Mouse (Mus musculus) embryonic fibroblast, embryonic 13.5 days (primary cell): ENCODE measurements at regions not wholly inside any gene's neighbourhood (a gene's known extent, or its start where the extent isn't known, plus 50 kb on each side); places are given as distances from the start of the nearest gene placed in this dataset.

ENCODE experiments used
- CTCF ChIP-seq: IDR thresholded peaks from 2 replicates; pipeline ENCODE4 v1.5.1; 2011; ENCODE audit warnings: mild to moderate bottlenecking, control low read depth, low read length, moderate library complexity, borderline replicate concordance; ENCODE audit not compliant: insufficient read depth
- POLR2A ChIP-seq: IDR thresholded peaks from 2 replicates; pipeline ENCODE4 v1.6.1; 2011; ENCODE audit warnings: low read depth, mild to moderate bottlenecking, control low read depth, low read length, moderate library complexity

- TF ChIP-seq POLR2A (no peak), CTCF (no peak)
These were observed 67.2 kb upstream of the Zcchc2 start for GRCm38 (mm10) chr1:105923001-105923400.
